ENCODE assay signal across 13 mouse cellular contexts in genomic region chr4:34498325-34498724, GRCm38 (mm10).
"Had no signal": no experiment of that assay in that cellular context is flagged by ENCODE, and none has a peak within 500 bp of the region (broad histone marks: within the 10 kb centered on the region; RNA-seq: fewer than 3 reads in every experiment).

No protein-coding gene starts in this region.

- DNase-seq: kidney, adult 2 months; kidney, postnatal 14 days; retina, postnatal 1 day; thymus, postnatal 36 days had no signal

- ATAC-seq: midbrain, embryonic 15.5 days had no signal

- H3K9me3 ChIP-seq: kidney, embryonic 15.5 days; limb, embryonic 10.5 days; liver, embryonic 15.5 days; midbrain, embryonic 15.5 days; neural tube, embryonic 13.5 days had no signal

- H3K27ac ChIP-seq: kidney, embryonic 15.5 days; limb, embryonic 10.5 days; liver, embryonic 15.5 days; macrophage; midbrain, embryonic 15.5 days; neural tube, embryonic 13.5 days had no signal

- H3K4me2 ChIP-seq: kidney, embryonic 15.5 days; liver, embryonic 11.5 days; liver, embryonic 15.5 days; midbrain, embryonic 11.5 days; midbrain, embryonic 15.5 days; neural tube, embryonic 13.5 days had no signal

- H3K4me1 ChIP-seq: kidney, embryonic 15.5 days; limb, embryonic 10.5 days; liver, embryonic 15.5 days; midbrain, embryonic 15.5 days; neural tube, embryonic 13.5 days had no signal

- H3K9ac ChIP-seq: kidney, embryonic 15.5 days; liver, embryonic 15.5 days; midbrain, embryonic 15.5 days; neural tube, embryonic 13.5 days had no signal

- H3K4me3 ChIP-seq: kidney, embryonic 15.5 days; limb, embryonic 10.5 days; liver, embryonic 15.5 days; megakaryocyte, embryonic 14.5 days; midbrain, embryonic 15.5 days; neural tube, embryonic 13.5 days had no signal

- H3K27me3 ChIP-seq: kidney, embryonic 15.5 days; liver, embryonic 15.5 days; midbrain, embryonic 15.5 days; neural tube, embryonic 13.5 days had no signal

- H3K36me3 ChIP-seq: kidney, embryonic 15.5 days; limb, embryonic 10.5 days; liver, embryonic 15.5 days; midbrain, embryonic 15.5 days; neural tube, embryonic 13.5 days had no signal
